Mouse (Mus musculus): ENCODE results near the gene Kank1.

- TF ChIP-seq POLR2A (IDR thresholded peaks at IDR 0.05; ENCODE audit: borderline replicate concordance, low read depth, low read length): no peak
- no peak for TF ChIP-seq CTCF (IDR thresholded peaks at IDR 0.05; ENCODE audit: low read depth, low read length)
Observed at GRCm38 (mm10) chr19:25258321-25258720, 21.5 kb downstream of the Kank1 start.

Data from bone marrow macrophage, adult 2 months (primary cell).